Mouse (Mus musculus): ENCODE data around the gene Rbmxl2.

- TF ChIP-seq ZNF384 (IDR thresholded peaks at IDR 0.05; ENCODE audit: low read depth, low read length) (no peak), ZC3H11A (IDR thresholded peaks at IDR 0.05; ENCODE audit: borderline replicate concordance, low read depth, low read length) (no peak)
Observed at GRCm38 (mm10) chr7:107209204-107209860, at the start of gene Rbmxl2.

Measured in ES-E14 (cell line).